Mouse (Mus musculus): ENCODE results near the gene Fh1. TPM values are rescaled to one million over a fixed set of nuclear protein-coding genes. Genes with fewer than 3 reads are reported as not detected.
A peak's percentile ranks its signal among the peaks of the same experiment; 100 is the strongest.

Fh1 gene
- total RNA-seq, 1 experiment from 2014 or later, result 56.8 TPM

- no peak for ATAC-seq (replicated peaks in 1 of 2; ENCODE audit: insufficient read depth in 1 of 2, low FRiP score in 2 of 2, low TSS enrichment in 1 of 2, low read depth in 1 of 2, poor library complexity in 2 of 2, severe bottlenecking in 2 of 2)
Observed at GRCm38 (mm10) chr1:175630345-175630744, 4.9 kb upstream of the Fh1 start.

- no peak for ATAC-seq (replicated peaks in 1 of 2; ENCODE audit: insufficient read depth in 1 of 2, low FRiP score in 2 of 2, low TSS enrichment in 1 of 2, low read depth in 1 of 2, poor library complexity in 2 of 2, severe bottlenecking in 2 of 2)
Observed at GRCm38 (mm10) chr1:175629248-175629647, 3.8 kb upstream of the Fh1 start.

GRCm38 (mm10) chr1:175625990-175626692, 706 bp upstream of the Fh1 start:
- ATAC-seq (replicated peaks in 1 of 2; ENCODE audit: insufficient read depth in 1 of 2, low FRiP score in 2 of 2, low TSS enrichment in 1 of 2, low read depth in 1 of 2, poor library complexity in 2 of 2, severe bottlenecking in 2 of 2), result peak; percentile 30; a peak in 3 of 4 replicates

- ATAC-seq (replicated peaks in 1 of 2; ENCODE audit: insufficient read depth in 1 of 2, low FRiP score in 2 of 2, low TSS enrichment in 1 of 2, low read depth in 1 of 2, poor library complexity in 2 of 2, severe bottlenecking in 2 of 2), result no peak
Observed at GRCm38 (mm10) chr1:175623656-175624055, 1.8 kb downstream of the Fh1 start.

GRCm38 (mm10) chr1:175619814-175620431, 5.5 kb downstream of the Fh1 start, which contains the start of gene Kmo:
TSS of gene Kmo (plus strand) at chr1:175620381.
- no peak for ATAC-seq (replicated peaks in 1 of 2; ENCODE audit: insufficient read depth in 1 of 2, low FRiP score in 2 of 2, low TSS enrichment in 1 of 2, low read depth in 1 of 2, poor library complexity in 2 of 2, severe bottlenecking in 2 of 2)

GRCm38 (mm10) chr1:175614992-175615391, 10.4 kb downstream of the Fh1 start:
- no peak for ATAC-seq (replicated peaks in 1 of 2; ENCODE audit: insufficient read depth in 1 of 2, low FRiP score in 2 of 2, low TSS enrichment in 1 of 2, low read depth in 1 of 2, poor library complexity in 2 of 2, severe bottlenecking in 2 of 2)

- ATAC-seq (replicated peaks in 1 of 2; ENCODE audit: insufficient read depth in 1 of 2, low FRiP score in 2 of 2, low TSS enrichment in 1 of 2, low read depth in 1 of 2, poor library complexity in 2 of 2, severe bottlenecking in 2 of 2), result no peak
Observed at GRCm38 (mm10) chr1:175608708-175609107, 16.7 kb downstream of the Fh1 start.

GRCm38 (mm10) chr1:175607838-175608585, 17.4 kb downstream of the Fh1 start:
- no peak for ATAC-seq (replicated peaks in 1 of 2; ENCODE audit: insufficient read depth in 1 of 2, low FRiP score in 2 of 2, low TSS enrichment in 1 of 2, low read depth in 1 of 2, poor library complexity in 2 of 2, severe bottlenecking in 2 of 2)

GRCm38 (mm10) chr1:175607308-175607707, 18.1 kb downstream of the Fh1 start:
- ATAC-seq (replicated peaks in 1 of 2; ENCODE audit: insufficient read depth in 1 of 2, low FRiP score in 2 of 2, low TSS enrichment in 1 of 2, low read depth in 1 of 2, poor library complexity in 2 of 2, severe bottlenecking in 2 of 2), result no peak

GRCm38 (mm10) chr1:175603390-175603789, 22.0 kb downstream of the Fh1 start:
- no peak for ATAC-seq (replicated peaks in 1 of 2; ENCODE audit: insufficient read depth in 1 of 2, low FRiP score in 2 of 2, low TSS enrichment in 1 of 2, low read depth in 1 of 2, poor library complexity in 2 of 2, severe bottlenecking in 2 of 2)

- ATAC-seq (replicated peaks in 1 of 2; ENCODE audit: insufficient read depth in 1 of 2, low FRiP score in 2 of 2, low TSS enrichment in 1 of 2, low read depth in 1 of 2, poor library complexity in 2 of 2, severe bottlenecking in 2 of 2), result peak in 1 of 2 experiments; percentile 7; a peak in 1 of 4 replicates
Observed at GRCm38 (mm10) chr1:175602231-175602630, 23.2 kb downstream of the Fh1 start.

GRCm38 (mm10) chr1:175592832-175593231, 32.6 kb downstream of the Fh1 start:
- ATAC-seq (replicated peaks in 1 of 2; ENCODE audit: insufficient read depth in 1 of 2, low FRiP score in 2 of 2, low TSS enrichment in 1 of 2, low read depth in 1 of 2, poor library complexity in 2 of 2, severe bottlenecking in 2 of 2), result no peak

GRCm38 (mm10) chr1:175586656-175587055, 38.8 kb downstream of the Fh1 start:
- ATAC-seq (replicated peaks in 1 of 2; ENCODE audit: insufficient read depth in 1 of 2, low FRiP score in 2 of 2, low TSS enrichment in 1 of 2, low read depth in 1 of 2, poor library complexity in 2 of 2, severe bottlenecking in 2 of 2), result no peak

- ATAC-seq (replicated peaks in 1 of 2; ENCODE audit: insufficient read depth in 1 of 2, low FRiP score in 2 of 2, low TSS enrichment in 1 of 2, low read depth in 1 of 2, poor library complexity in 2 of 2, severe bottlenecking in 2 of 2), result no peak
Observed at GRCm38 (mm10) chr1:175585267-175585666, 40.2 kb downstream of the Fh1 start.

GRCm38 (mm10) chr1:175582799-175583198, 42.6 kb downstream of the Fh1 start:
- no peak for ATAC-seq (replicated peaks in 1 of 2; ENCODE audit: insufficient read depth in 1 of 2, low FRiP score in 2 of 2, low TSS enrichment in 1 of 2, low read depth in 1 of 2, poor library complexity in 2 of 2, severe bottlenecking in 2 of 2)

GRCm38 (mm10) chr1:175580346-175580745, 45.1 kb downstream of the Fh1 start:
- ATAC-seq (replicated peaks in 1 of 2; ENCODE audit: insufficient read depth in 1 of 2, low FRiP score in 2 of 2, low TSS enrichment in 1 of 2, low read depth in 1 of 2, poor library complexity in 2 of 2, severe bottlenecking in 2 of 2), result no peak

- no peak for ATAC-seq (replicated peaks in 1 of 2; ENCODE audit: insufficient read depth in 1 of 2, low FRiP score in 2 of 2, low TSS enrichment in 1 of 2, low read depth in 1 of 2, poor library complexity in 2 of 2, severe bottlenecking in 2 of 2)
Observed at GRCm38 (mm10) chr1:175579598-175580235, 45.7 kb downstream of the Fh1 start.

All from hematopoietic stem cell, adult 5-6 weeks (primary cell).